Mouse (Mus musculus): ENCODE data around the gene Prickle3. TPM values are rescaled to one million over a fixed set of nuclear protein-coding genes. Genes with fewer than 3 reads are reported as not detected.

Prickle3 gene
- polyA plus RNA-seq, 1 experiment from 2014 or later: 5.3 TPM

Other genes starting within 250 kb of the Prickle3 start
- gene Foxp3, start 83.6 kb upstream of the Prickle3 start, polyA plus RNA-seq (2015; fragmentation: Nextera tagmentation; extraction: Ambion mirVana): 0.10 and 0.44 TPM in 2 replicates
- 0.73 TPM in 2 replicates for gene Ppp1r3f, start 83.0 kb upstream of the Prickle3 start, polyA plus RNA-seq (2015; fragmentation: Nextera tagmentation; extraction: Ambion mirVana)
- gene Ccdc22, start 51.7 kb upstream of the Prickle3 start, polyA plus RNA-seq (2015; fragmentation: Nextera tagmentation; extraction: Ambion mirVana): 33.1 and 36.0 TPM in 2 replicates
- gene Cacna1f, start 50.2 kb upstream of the Prickle3 start, polyA plus RNA-seq (2015; fragmentation: Nextera tagmentation; extraction: Ambion mirVana): 0.04 and 0.07 TPM in 2 replicates
- 0.40 and 0.55 TPM in 2 replicates for gene Syp, start 18.8 kb upstream of the Prickle3 start, polyA plus RNA-seq (2015; fragmentation: Nextera tagmentation; extraction: Ambion mirVana)
- 81.2 and 84.1 TPM in 2 replicates for gene Plp2, start 14.1 kb downstream of the Prickle3 start, polyA plus RNA-seq (2015; fragmentation: Nextera tagmentation; extraction: Ambion mirVana)
- 0.49 and 0.55 TPM in 2 replicates for gene Magix, start 24.0 kb downstream of the Prickle3 start, polyA plus RNA-seq (2015; fragmentation: Nextera tagmentation; extraction: Ambion mirVana)
- gene Gpkow, start 39.9 kb downstream of the Prickle3 start, polyA plus RNA-seq (2015; fragmentation: Nextera tagmentation; extraction: Ambion mirVana): 28.8 and 28.9 TPM in 2 replicates
- gene Wdr45, start 57.1 kb downstream of the Prickle3 start, polyA plus RNA-seq (2015; fragmentation: Nextera tagmentation; extraction: Ambion mirVana): 42.2 and 45.5 TPM in 2 replicates
- 0.46 and 1.0 TPM in 2 replicates for gene Gm45208, start 65.0 kb downstream of the Prickle3 start, polyA plus RNA-seq (2015; fragmentation: Nextera tagmentation; extraction: Ambion mirVana)
- gene Praf2, start 71.2 kb downstream of the Prickle3 start, polyA plus RNA-seq (2015; fragmentation: Nextera tagmentation; extraction: Ambion mirVana): 14.7 and 20.6 TPM in 2 replicates
- gene Ccdc120, start 93.6 kb downstream of the Prickle3 start, polyA plus RNA-seq (2015; fragmentation: Nextera tagmentation; extraction: Ambion mirVana): 6.7 and 8.2 TPM in 2 replicates
- gene Tfe3, start 105.3 kb downstream of the Prickle3 start, polyA plus RNA-seq (2015; fragmentation: Nextera tagmentation; extraction: Ambion mirVana): 11.4 TPM in 2 replicates
- gene Gripap1, start 132.5 kb downstream of the Prickle3 start, polyA plus RNA-seq (2015; fragmentation: Nextera tagmentation; extraction: Ambion mirVana): 40.2 and 48.1 TPM in 2 replicates
- gene Kcnd1, start 165.0 kb downstream of the Prickle3 start, polyA plus RNA-seq (2015; fragmentation: Nextera tagmentation; extraction: Ambion mirVana): 0.12 and 0.18 TPM in 2 replicates
- 55.0 and 55.6 TPM in 2 replicates for gene Otud5, start 184.1 kb downstream of the Prickle3 start, polyA plus RNA-seq (2015; fragmentation: Nextera tagmentation; extraction: Ambion mirVana)
- 14.0 and 14.5 TPM in 2 replicates for gene Pim2, start 221.0 kb downstream of the Prickle3 start, polyA plus RNA-seq (2015; fragmentation: Nextera tagmentation; extraction: Ambion mirVana)
- 24.5 and 28.3 TPM in 2 replicates for gene Slc35a2, start 226.8 kb downstream of the Prickle3 start, polyA plus RNA-seq (2015; fragmentation: Nextera tagmentation; extraction: Ambion mirVana)
- gene Pqbp1, start 242.0 kb downstream of the Prickle3 start, polyA plus RNA-seq (2015; fragmentation: Nextera tagmentation; extraction: Ambion mirVana): 142 and 154 TPM in 2 replicates
- 118 and 135 TPM in 2 replicates for gene Timm17b, start 242.1 kb downstream of the Prickle3 start, polyA plus RNA-seq (2015; fragmentation: Nextera tagmentation; extraction: Ambion mirVana)

Data from thymus, postnatal 0 days (tissue).